Mouse (Mus musculus): Measurements from ENCODE around the gene Lcn6. TPM values are rescaled to one million over a fixed set of nuclear protein-coding genes. Genes with fewer than 3 reads are reported as not detected.

The Lcn6 gene
- total RNA-seq (2014; fragmentation: Nextera tagmentation), result not detected in 2 replicates
- total RNA-seq (2017), result not detected in 2 replicates

GRCm38 (mm10) chr2:25676486-25676885 is at the start of gene Lcn6:
Gene Lcn6 (plus strand): TSS chr2:25676786.
- ATAC-seq (replicated peaks; ENCODE audit: poor library complexity, severe bottlenecking), result no peak

- ATAC-seq (replicated peaks; ENCODE audit: poor library complexity, severe bottlenecking), result no peak
These were observed 48.8 kb upstream of the Lcn6 start, which contains the start of gene Fcna for GRCm38 (mm10) chr2:25627811-25628210. Gene Fcna (minus strand): TSS chr2:25628030.

- ATAC-seq (replicated peaks; ENCODE audit: poor library complexity, severe bottlenecking), result no peak
These were observed 47.8 kb upstream of the Lcn6 start for GRCm38 (mm10) chr2:25628738-25629137.

- no peak for ATAC-seq (replicated peaks; ENCODE audit: poor library complexity, severe bottlenecking)
These were observed 43.0 kb upstream of the Lcn6 start for GRCm38 (mm10) chr2:25633616-25634015.

- ATAC-seq (replicated peaks; ENCODE audit: poor library complexity, severe bottlenecking), result no peak
These were observed 42.5 kb upstream of the Lcn6 start for GRCm38 (mm10) chr2:25634046-25634445.

GRCm38 (mm10) chr2:25639890-25640289 is 36.7 kb upstream of the Lcn6 start:
- ATAC-seq (replicated peaks; ENCODE audit: poor library complexity, severe bottlenecking), result no peak

- no peak for ATAC-seq (replicated peaks; ENCODE audit: poor library complexity, severe bottlenecking)
These were observed 23.7 kb upstream of the Lcn6 start, which contains the start of gene Lcn8 for GRCm38 (mm10) chr2:25652902-25653301. Gene Lcn8 (plus strand): TSS chr2:25653120.

GRCm38 (mm10) chr2:25654502-25654901 is 22.1 kb upstream of the Lcn6 start:
- ATAC-seq (replicated peaks; ENCODE audit: poor library complexity, severe bottlenecking), result no peak

- no peak for ATAC-seq (replicated peaks; ENCODE audit: poor library complexity, severe bottlenecking)
These were observed 19.9 kb upstream of the Lcn6 start for GRCm38 (mm10) chr2:25656691-25657090.

- ATAC-seq (replicated peaks; ENCODE audit: poor library complexity, severe bottlenecking), result no peak
These were observed 19.3 kb upstream of the Lcn6 start for GRCm38 (mm10) chr2:25657246-25657645.

GRCm38 (mm10) chr2:25657652-25658051 is 18.9 kb upstream of the Lcn6 start, which contains the start of gene Lcn5:
Gene Lcn5 (plus strand): TSS chr2:25657952.
- ATAC-seq (replicated peaks; ENCODE audit: poor library complexity, severe bottlenecking), result no peak

- ATAC-seq (replicated peaks; ENCODE audit: poor library complexity, severe bottlenecking), result no peak
These were observed 16.3 kb upstream of the Lcn6 start for GRCm38 (mm10) chr2:25660279-25660678.

- ATAC-seq (replicated peaks; ENCODE audit: poor library complexity, severe bottlenecking), result no peak
These were observed 15.2 kb upstream of the Lcn6 start for GRCm38 (mm10) chr2:25661245-25661970.

- 0 out of 2 replicates have a peak, but pooled peaks have one; percentile 27 for ATAC-seq (replicated peaks; ENCODE audit: poor library complexity, severe bottlenecking)
These were observed 13.1 kb upstream of the Lcn6 start for GRCm38 (mm10) chr2:25663511-25663910.

GRCm38 (mm10) chr2:25664125-25664524 is 12.5 kb upstream of the Lcn6 start:
- ATAC-seq (replicated peaks; ENCODE audit: poor library complexity, severe bottlenecking), result no peak

- no peak for ATAC-seq (replicated peaks; ENCODE audit: poor library complexity, severe bottlenecking)
These were observed 10.1 kb upstream of the Lcn6 start for GRCm38 (mm10) chr2:25666516-25666915.

- ATAC-seq (replicated peaks; ENCODE audit: poor library complexity, severe bottlenecking), result no peak
These were observed 3.0 kb downstream of the Lcn6 start for GRCm38 (mm10) chr2:25679559-25679958.

- no peak for ATAC-seq (replicated peaks; ENCODE audit: poor library complexity, severe bottlenecking)
These were observed 5.8 kb downstream of the Lcn6 start, which contains the start of gene Lcn10 for GRCm38 (mm10) chr2:25682426-25682825. Gene Lcn10 (plus strand): TSS chr2:25682726.

- no peak for ATAC-seq (replicated peaks; ENCODE audit: poor library complexity, severe bottlenecking)
These were observed 10.4 kb downstream of the Lcn6 start for GRCm38 (mm10) chr2:25686941-25687340.

- peak; percentile 75 for ATAC-seq (replicated peaks; ENCODE audit: poor library complexity, severe bottlenecking)
These were observed 18.0 kb downstream of the Lcn6 start for GRCm38 (mm10) chr2:25694605-25695004.

- no peak for ATAC-seq (replicated peaks; ENCODE audit: poor library complexity, severe bottlenecking)
These were observed 20.4 kb downstream of the Lcn6 start for GRCm38 (mm10) chr2:25696951-25697350.

GRCm38 (mm10) chr2:25698696-25699095 is 22.1 kb downstream of the Lcn6 start:
- no peak for ATAC-seq (replicated peaks; ENCODE audit: poor library complexity, severe bottlenecking)
